Mouse (Mus musculus): ENCODE measurements around the gene Ccl5.

The Ccl5 gene

GRCm38 (mm10) chr11:83538705-83539314 lies 8.5 kb upstream of the Ccl5 start:
- in situ Hi-C loops (cut with MboI, MseI) = no loop called here

GRCm38 (mm10) chr11:83536831-83537230 lies 6.5 kb upstream of the Ccl5 start:
- in situ Hi-C loops (cut with MboI, MseI) = no loop called here

- in situ Hi-C loops (cut with MboI, MseI) = no loop called here
These were observed 4.5 kb upstream of the Ccl5 start for GRCm38 (mm10) chr11:83534609-83535423.

- in situ Hi-C loops (cut with MboI, MseI) = no loop called here
These were observed 3.8 kb upstream of the Ccl5 start for GRCm38 (mm10) chr11:83534143-83534542.

GRCm38 (mm10) chr11:83533192-83533591 lies 2.9 kb upstream of the Ccl5 start:
- in situ Hi-C loops (cut with MboI, MseI) = no loop called here

GRCm38 (mm10) chr11:83529024-83529423 lies 1.3 kb downstream of the Ccl5 start:
- in situ Hi-C loops (cut with MboI, MseI) = no loop called here

GRCm38 (mm10) chr11:83522075-83522474 lies 8.2 kb downstream of the Ccl5 start, which contains the start of gene Heatr9:
Heatr9 (minus strand) TSS chr11:83522175.
- in situ Hi-C loops (cut with MboI, MseI) = no loop called here

GRCm38 (mm10) chr11:83518371-83518770 lies 11.9 kb downstream of the Ccl5 start:
- in situ Hi-C loops (cut with MboI, MseI) = no loop called here

- in situ Hi-C loops (cut with MboI, MseI) = no loop called here
These were observed 13.2 kb downstream of the Ccl5 start for GRCm38 (mm10) chr11:83517153-83517552.

- in situ Hi-C loops (cut with MboI, MseI) = loop anchor here (10.0 kb wide), 1 partner anchor 165 kb away; no protein-coding TSS in a partner anchor
These were observed 20.8 kb downstream of the Ccl5 start for GRCm38 (mm10) chr11:83509521-83509920.

- in situ Hi-C loops (cut with MboI, MseI) = loop anchor here (10.0 kb wide), 1 partner anchor 160 kb away; no protein-coding TSS in a partner anchor
These were observed 26.0 kb downstream of the Ccl5 start for GRCm38 (mm10) chr11:83504308-83504707.

GRCm38 (mm10) chr11:83495571-83495970 lies 34.7 kb downstream of the Ccl5 start:
- in situ Hi-C loops (cut with MboI, MseI) = no loop called here

GRCm38 (mm10) chr11:83491488-83491887 lies 38.8 kb downstream of the Ccl5 start:
- in situ Hi-C loops (cut with MboI, MseI) = no loop called here
